Mouse (Mus musculus) liver, adult 2 months (tissue): ENCODE results near the gene Prdm15. TPM values are rescaled to one million over a fixed set of nuclear protein-coding genes. Genes with fewer than 3 reads are reported as not detected.

ENCODE experiments used
- DNase-seq: peaks from one replicate; pipeline ENCODE4 v3.0.0-alpha.2; 2011; ENCODE audit warnings: low read depth, low spot score; ENCODE audit errors: extremely low read depth
- H3K27ac ChIP-seq: fragments of 200-500 bp; replicated peaks from 2 replicates; pipeline ENCODE4 v1.5.1; 2012; ENCODE audit warnings: low read depth, mild to moderate bottlenecking, control low read depth, inconsistent platforms, low read length; ENCODE audit not compliant: insufficient read depth
- H3K27me3 ChIP-seq: fragments of 200-500 bp; 2 replicates; pipeline ENCODE4 v1.6.1; 2012; ENCODE audit warnings: mild to moderate bottlenecking, moderate library complexity, low read length, inconsistent platforms; ENCODE audit not compliant: control insufficient read depth, insufficient read depth
- H3K36me3 ChIP-seq: fragments of 200-500 bp; 2 replicates; pipeline ENCODE4 v1.6.1; 2012; ENCODE audit warnings: low read length, inconsistent platforms; ENCODE audit not compliant: control insufficient read depth, insufficient read depth
- H3K4me1 ChIP-seq: fragments of 200-500 bp; 2 replicates; pipeline ENCODE4 v1.6.1; 2011; ENCODE audit warnings: low read length; ENCODE audit not compliant: control insufficient read depth, insufficient read depth
- H3K4me3 ChIP-seq: fragments of 200-500 bp; 2 replicates; pipeline ENCODE4 v1.5.1; 2011; ENCODE audit warnings: low read depth, mild to moderate bottlenecking, control low read depth, low read length, moderate library complexity; ENCODE audit not compliant: insufficient read depth
- H3K79me2 ChIP-seq: fragments of 200-500 bp; 2 replicates; pipeline ENCODE4 v1.6.1; 2012; ENCODE audit warnings: inconsistent platforms, mild to moderate bottlenecking, low read length, moderate library complexity; ENCODE audit not compliant: control insufficient read depth, insufficient read depth
- H3K9ac ChIP-seq: fragments of 200-500 bp; 2 replicates; pipeline ENCODE4 v1.6.1; 2012; ENCODE audit warnings: low read depth, mild to moderate bottlenecking, control low read depth, inconsistent platforms, low read length
- CTCF ChIP-seq: fragments of 200-500 bp; IDR thresholded peaks from 2 replicates; pipeline ENCODE4 v1.5.1; 2011; ENCODE audit warnings: low read depth, low read length, control low read depth
- POLR2A ChIP-seq: fragments of 200-500 bp; IDR thresholded peaks from 2 replicates; pipeline ENCODE4 v1.6.1; 2011; ENCODE audit warnings: low read length, control low read depth; ENCODE audit not compliant: insufficient read depth; ENCODE audit errors: extremely low read depth
- WGBS: fragments of 180-500 bp; shearing (Covaris S2); methylation state at CpG from one replicate; pipeline ENCODE4 v1.1.7; 2018; 5-methylcytosine and 5-hydroxymethylcytosine counted together
- polyA plus RNA-seq: library from polyadenylated mRNA; depleted of rRNA; stranded (reverse); fragments of >200 nt; gene quantifications from 2 replicates; pipeline ENCODE4 v1.2.3, GENCODE M21; 2012
- total RNA-seq: library from RNA; depleted of rRNA; stranded (reverse); fragments of >200 nt; gene quantifications from 2 replicates; pipeline ENCODE4 v1.2.3, GENCODE M21; 2014

Gene Prdm15
- total and polyA plus RNA-seq, 2 experiments, result 3.0 to 6.2 TPM

DNA sequence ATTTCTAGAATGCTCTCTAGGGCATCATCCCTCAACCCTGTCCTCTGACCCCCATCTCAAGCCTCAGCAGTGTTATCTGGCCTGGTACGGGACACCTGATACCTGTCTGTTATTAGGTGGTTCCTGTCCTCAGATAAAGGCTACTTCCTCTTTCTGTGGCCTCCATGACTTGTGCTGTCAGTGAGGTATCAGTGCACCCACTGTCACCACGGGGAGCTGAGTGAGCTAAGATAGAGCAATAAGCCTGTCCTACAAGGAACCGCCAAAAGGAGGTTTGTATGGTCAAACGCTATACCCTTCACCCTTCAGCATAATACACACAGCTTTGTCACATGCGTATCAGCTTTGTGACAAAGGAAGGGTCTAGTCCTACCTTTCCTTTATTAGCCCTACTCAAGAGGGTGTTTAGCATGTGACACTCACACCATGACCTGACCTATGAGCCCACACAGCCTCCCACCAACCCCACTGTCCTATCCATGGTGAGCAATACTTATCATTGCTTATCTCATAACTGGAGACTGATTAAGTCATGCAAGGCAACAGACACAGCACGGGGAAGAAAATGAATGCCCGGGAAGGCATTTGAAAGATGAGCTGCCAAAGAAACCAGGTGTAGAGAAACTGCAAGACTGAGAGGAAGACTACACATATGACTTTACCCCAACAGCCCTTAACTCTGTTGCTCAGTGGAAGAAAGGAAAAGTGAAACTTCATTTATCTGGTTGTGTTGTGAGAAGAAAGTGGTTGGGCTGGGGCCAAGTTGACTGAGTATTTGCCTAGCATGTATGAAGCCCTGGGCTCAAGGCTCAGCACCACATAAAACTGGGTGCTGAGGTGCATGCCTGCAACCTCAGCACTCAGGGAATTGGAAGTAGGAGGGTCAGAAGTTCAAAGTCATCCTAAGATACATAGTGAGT is 53.4 kb downstream of the Prdm15 start:
- no peaks in the 10 kb centered on the region for H3K4me1 ChIP-seq
- H3K79me2 ChIP-seq, result no peaks in the 10 kb centered on the region
- TF ChIP-seq POLR2A (no peak), CTCF (no peak)
- DNase-seq, result no peak
- H3K36me3 ChIP-seq, result peaks cover 38% of the 10 kb centered on the region
- no peak overlapping the region for H3K4me3 ChIP-seq
- H3K27ac ChIP-seq, result no peak overlapping the region
- H3K9ac ChIP-seq, result no peak overlapping the region
- no peaks in the 10 kb centered on the region for H3K27me3 ChIP-seq
- WGBS, result 91% methylated on average over 7 of the region's 7 CpGs

DNA sequence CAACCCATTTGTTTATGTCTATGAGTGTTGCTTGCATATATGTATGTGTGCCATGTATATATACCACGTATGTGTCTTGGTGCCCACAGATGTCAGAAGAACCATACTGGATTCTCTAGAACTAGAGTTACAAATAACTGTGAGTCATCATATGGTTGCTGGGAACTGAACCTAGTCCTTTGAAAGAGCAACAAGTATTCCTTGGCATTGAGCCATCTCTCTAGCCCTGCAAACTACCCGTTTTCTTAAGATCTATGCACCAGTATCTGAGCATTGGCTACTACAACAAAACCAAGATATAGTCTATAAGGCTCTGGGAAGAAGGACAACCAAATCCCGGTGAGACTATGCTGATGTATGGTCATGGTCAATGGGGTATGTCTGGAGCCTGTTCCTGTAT is 54.4 kb downstream of the Prdm15 start:
- TF ChIP-seq CTCF, result no peak
- no peak for TF ChIP-seq POLR2A
- no peak overlapping the region for H3K9ac ChIP-seq
- H3K27me3 ChIP-seq, result no peaks in the 10 kb centered on the region
- H3K36me3 ChIP-seq, result peaks cover 37% of the 10 kb centered on the region
- no peaks in the 10 kb centered on the region for H3K79me2 ChIP-seq
- WGBS, result 82% methylated on average over 3 of the region's 3 CpGs
- no peak overlapping the region for H3K4me3 ChIP-seq
- no peak for DNase-seq
- H3K27ac ChIP-seq, result no peak overlapping the region
- H3K4me1 ChIP-seq, result peaks cover 5% of the 10 kb centered on the region; the same call in 1 of the 2 replicates

DNA sequence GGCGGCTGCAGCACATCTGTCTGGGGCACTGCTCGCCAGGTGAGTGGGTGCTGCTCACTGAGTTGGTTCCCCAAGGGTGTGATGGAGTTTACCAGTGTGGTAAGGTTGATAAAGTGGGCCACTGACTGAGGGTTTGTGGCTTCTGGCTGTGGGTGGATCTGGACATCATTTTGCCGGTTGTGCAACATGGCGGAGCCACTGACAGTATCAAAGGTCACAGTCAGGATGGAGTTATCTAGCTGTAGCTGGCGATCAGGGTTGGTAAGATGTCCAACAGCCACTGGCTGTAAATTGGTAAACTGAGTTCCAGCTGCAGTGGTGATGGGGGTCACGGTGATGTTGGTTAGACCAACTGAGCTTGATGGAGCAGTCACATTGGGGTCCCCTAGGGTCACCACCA is 57.4 kb downstream of the Prdm15 start:
- peak; percentile 67 for DNase-seq
- Histone ChIP-seq H3K9ac (no peak overlapping the region), H3K4me1 (peaks cover 5% of the 10 kb centered on the region; the same call in 1 of the 2 replicates), H3K27ac (no peak overlapping the region), H3K4me3 (no peak overlapping the region), H3K36me3 (peaks cover 32% of the 10 kb centered on the region), H3K79me2 (no peaks in the 10 kb centered on the region), H3K27me3 (no peaks in the 10 kb centered on the region)
- WGBS, result 50% methylated on average over 6 of the region's 6 CpGs
- no peak for TF ChIP-seq CTCF
- TF ChIP-seq POLR2A, result no peak

DNA sequence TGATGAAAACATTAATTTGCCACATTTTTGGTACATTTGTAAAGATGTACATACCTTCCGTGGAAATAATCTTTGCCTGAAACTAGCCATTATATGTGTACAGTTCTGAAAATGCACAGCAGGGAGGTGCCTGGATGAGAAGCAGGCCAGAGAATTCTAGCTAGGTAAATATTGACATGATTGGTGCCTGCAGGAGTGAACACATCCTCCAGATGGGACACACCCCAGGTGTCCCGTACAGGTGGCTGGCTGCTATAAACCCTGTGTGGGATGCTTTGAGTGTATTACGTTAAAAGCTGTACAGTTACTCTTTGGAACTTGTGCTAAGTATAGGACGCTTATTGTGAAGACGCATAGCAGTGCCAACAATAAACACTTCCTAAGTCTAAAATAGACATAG is 68.6 kb downstream of the Prdm15 start:
- H3K27me3 ChIP-seq, result no peaks in the 10 kb centered on the region
- no peak overlapping the region for H3K9ac ChIP-seq
- no peak overlapping the region for H3K4me3 ChIP-seq
- no peak for DNase-seq
- TF ChIP-seq POLR2A (no peak), CTCF (no peak)
- H3K36me3 ChIP-seq, result no peaks in the 10 kb centered on the region
- H3K27ac ChIP-seq, result no peak overlapping the region
- 68% methylated on average over 5 of the region's 5 CpGs for WGBS
- H3K4me1 ChIP-seq, result no peaks in the 10 kb centered on the region; the same call in 1 of the 2 replicates
- H3K79me2 ChIP-seq, result no peaks in the 10 kb centered on the region

DNA sequence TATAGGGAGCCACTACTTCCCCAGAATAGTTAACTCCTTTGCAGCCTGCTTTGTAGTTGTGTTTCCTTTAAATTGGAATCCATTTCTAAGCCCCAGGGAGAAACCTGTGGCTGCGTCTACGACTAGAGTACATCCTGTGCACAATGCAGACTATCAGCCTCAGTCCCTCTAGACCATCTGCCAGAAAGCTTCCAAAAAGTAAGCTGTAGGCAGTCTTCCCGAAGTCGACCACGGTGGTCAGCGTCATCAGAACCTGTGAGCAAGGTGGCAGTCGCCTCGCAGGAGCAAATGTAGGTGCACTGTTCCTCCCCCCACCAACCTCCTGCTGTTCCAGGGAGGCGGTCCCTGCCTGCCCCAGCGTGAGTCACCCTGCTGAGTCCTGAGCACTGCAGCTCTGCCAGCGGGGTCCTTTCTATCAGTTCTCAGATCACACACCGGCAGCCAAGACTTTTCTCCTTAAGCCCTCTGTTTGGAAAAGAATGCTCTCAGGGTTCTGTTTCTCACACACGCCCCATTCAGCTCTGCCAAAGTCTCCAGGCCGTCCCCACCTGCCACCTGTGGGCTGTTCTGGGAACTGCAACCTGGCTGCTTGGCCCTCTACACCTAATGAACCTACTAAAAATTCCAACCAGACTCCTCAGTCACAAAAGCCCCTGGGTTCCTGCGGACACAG is 73.2 kb downstream of the Prdm15 start:
- Histone ChIP-seq H3K27ac (no peak overlapping the region), H3K4me3 (peak overlapping the region; percentile 25; the same call in 1 of the 2 replicates), H3K36me3 (no peaks in the 10 kb centered on the region), H3K27me3 (no peaks in the 10 kb centered on the region), H3K79me2 (no peaks in the 10 kb centered on the region), H3K9ac (no peak overlapping the region), H3K4me1 (no peaks in the 10 kb centered on the region; the same call in 1 of the 2 replicates)
- peak; percentile 51 for DNase-seq
- 26% methylated on average over 15 of the region's 15 CpGs for WGBS
- TF ChIP-seq CTCF, result peak; percentile 96
- TF ChIP-seq POLR2A, result no peak

DNA sequence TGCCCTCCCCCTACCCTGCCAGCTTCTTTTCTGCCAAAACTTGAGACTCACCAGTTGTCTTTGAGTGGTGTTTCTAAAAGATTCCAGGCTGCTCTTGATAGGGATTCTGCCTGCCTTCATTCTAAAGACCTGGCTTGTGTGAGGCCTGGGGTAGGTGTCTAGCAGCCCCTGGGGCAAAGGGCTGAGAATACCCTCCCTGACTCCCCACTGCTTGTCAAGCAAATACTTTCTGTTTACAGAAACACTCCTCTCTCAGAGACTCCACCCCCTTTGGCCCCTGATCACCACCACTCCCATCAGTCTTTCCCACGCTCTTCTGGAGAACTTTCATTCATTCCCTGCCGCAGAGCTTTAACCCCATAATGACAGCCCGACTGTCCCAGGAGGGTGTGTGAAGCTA is 85.1 kb downstream of the Prdm15 start:
- Histone ChIP-seq H3K9ac (no peak overlapping the region), H3K4me3 (no peak overlapping the region), H3K79me2 (peaks cover 5% of the 10 kb centered on the region; the same call in 1 of the 2 replicates), H3K36me3 (no peaks in the 10 kb centered on the region), H3K27ac (no peak overlapping the region), H3K4me1 (peaks cover 5% of the 10 kb centered on the region), H3K27me3 (no peaks in the 10 kb centered on the region)
- TF ChIP-seq CTCF (no peak), POLR2A (no peak)
- DNase-seq, result peak; percentile 79
- WGBS, result 10% methylated on average over 3 of the region's 3 CpGs
